Mouse (Mus musculus): ENCODE results near the gene Muc1. TPM values are rescaled to one million over a fixed set of nuclear protein-coding genes. Genes with fewer than 3 reads are reported as not detected.

Muc1 gene
- total RNA-seq, 2 experiments from 2014 or later, result 0.22 to 0.98 TPM

GRCm38 (mm10) chr3:89231772-89232275, 3.0 kb downstream of the Muc1 start:
- no peak for DNase-seq
- intact Hi-C loops (cut with DNase I), result no loop called here

- no peak for DNase-seq
Measured at GRCm38 (mm10) chr3:89232614-89233013, 3.8 kb downstream of the Muc1 start.

GRCm38 (mm10) chr3:89233562-89234110, 4.8 kb downstream of the Muc1 start:
- peak in 1 of 2 experiments; percentile 39 for DNase-seq
- intact Hi-C loops (cut with DNase I), result no loop called here

More at GRCm38 (mm10) chr3:89232614-89233013, 3.8 kb downstream of the Muc1 start:
- intact Hi-C loops (cut with DNase I), result no loop called here

GRCm38 (mm10) chr3:89236516-89236915, 7.7 kb downstream of the Muc1 start:
- intact Hi-C loops (cut with DNase I), result no loop called here

GRCm38 (mm10) chr3:89237682-89238081, 8.8 kb downstream of the Muc1 start:
- DNase-seq, result no peak
- intact Hi-C loops (cut with DNase I), result no loop called here

More at GRCm38 (mm10) chr3:89236516-89236915, 7.7 kb downstream of the Muc1 start:
- no peak for DNase-seq

GRCm38 (mm10) chr3:89238494-89238893, 9.6 kb downstream of the Muc1 start:
- no peak for DNase-seq
- intact Hi-C loops (cut with DNase I), result no loop called here

- intact Hi-C loops (cut with DNase I), result no loop called here
- DNase-seq, result peak; percentile 54 to 78
Measured at GRCm38 (mm10) chr3:89242331-89242895, 13.6 kb downstream of the Muc1 start.

GRCm38 (mm10) chr3:89243609-89244008, 14.8 kb downstream of the Muc1 start:
- peak in 1 of 2 experiments; percentile 57 for DNase-seq
- intact Hi-C loops (cut with DNase I), result no loop called here

GRCm38 (mm10) chr3:89244158-89244981, 15.5 kb downstream of the Muc1 start:
- intact Hi-C loops (cut with DNase I), result no loop called here
- peak in 1 of 2 experiments; percentile 38 for DNase-seq

GRCm38 (mm10) chr3:89244982-89245687, 16.3 kb downstream of the Muc1 start:
- no peak for DNase-seq
- intact Hi-C loops (cut with DNase I), result no loop called here

GRCm38 (mm10) chr3:89245688-89246171, 16.9 kb downstream of the Muc1 start, which contains the start of gene Krtcap2:
TSS of gene Krtcap2 (plus strand) at chr3:89245966.
- peak; percentile 33 to 36 for DNase-seq
- intact Hi-C loops (cut with DNase I), result no loop called here

- intact Hi-C loops (cut with DNase I), result no loop called here
- peak; percentile 90 to 92 for DNase-seq
Measured at GRCm38 (mm10) chr3:89246261-89247100, 17.6 kb downstream of the Muc1 start, which contains the start of gene Trim46. TSS of gene Trim46 (minus strand) at chr3:89246309.

- DNase-seq, result no peak
- intact Hi-C loops (cut with DNase I), result no loop called here
Measured at GRCm38 (mm10) chr3:89247466-89247865, 18.6 kb downstream of the Muc1 start.

- intact Hi-C loops (cut with DNase I), result loop anchor here (1.0 to 2.0 kb wide), 3 partner anchors 16 to 58 kb away; no protein-coding TSS in a partner anchor
- peak; percentile 74 to 77 for DNase-seq
Measured at GRCm38 (mm10) chr3:89250435-89251040, 21.7 kb downstream of the Muc1 start.

GRCm38 (mm10) chr3:89251365-89251895, 22.6 kb downstream of the Muc1 start:
- intact Hi-C loops (cut with DNase I), result loop anchor here (2.0 kb wide), 1 partner anchor 15 kb away; no protein-coding TSS in a partner anchor
- DNase-seq, result peak; percentile 68 to 69

GRCm38 (mm10) chr3:89254994-89255393, 26.1 kb downstream of the Muc1 start:
- intact Hi-C loops (cut with DNase I), result no loop called here
- no peak for DNase-seq

- DNase-seq, result peak in 1 of 2 experiments; percentile 51
- intact Hi-C loops (cut with DNase I), result no loop called here
Measured at GRCm38 (mm10) chr3:89256177-89256576, 27.3 kb downstream of the Muc1 start.

GRCm38 (mm10) chr3:89259076-89259475, 30.2 kb downstream of the Muc1 start, which contains the start of gene Dpm3:
TSS of gene Dpm3 (plus strand) at chr3:89259358.
- no peak for DNase-seq
- intact Hi-C loops (cut with DNase I), result no loop called here
